Mouse (Mus musculus) erythroblast, adult 5-6 weeks (primary cell): ENCODE data around the gene Slc6a6. TPM values are rescaled to one million over a fixed set of nuclear protein-coding genes. Genes with fewer than 3 reads are reported as not detected.

ENCODE experiments used
- ATAC-seq: replicated peaks from 2 replicates; pipeline ENCODE4 v1.8.0; 2016; ENCODE audit warnings: moderate number of reproducible peaks, mild to moderate bottlenecking, moderate TSS enrichment, inconsistent platforms; ENCODE audit not compliant: poor library complexity, low FRiP score, severe bottlenecking
- total RNA-seq, 2 experiments: library from RNA; stranded (forward) in 1 of 2; stranded (reverse) in 1 of 2; fragments of 150-400 nt in 1 of 2; fragments of 200-764, 138-1000 nt in 1 of 2; gene quantifications; 2 replicates each; pipeline versions ENCODE4 v1.2.3 to v1.2.4; 2015 to 2017; ENCODE audit warnings: low replicate concordance in 2 of 2

Slc6a6 gene
- total RNA-seq, 2 experiments from 2014 or later, result 11.6 to 12.1 TPM

DNA sequence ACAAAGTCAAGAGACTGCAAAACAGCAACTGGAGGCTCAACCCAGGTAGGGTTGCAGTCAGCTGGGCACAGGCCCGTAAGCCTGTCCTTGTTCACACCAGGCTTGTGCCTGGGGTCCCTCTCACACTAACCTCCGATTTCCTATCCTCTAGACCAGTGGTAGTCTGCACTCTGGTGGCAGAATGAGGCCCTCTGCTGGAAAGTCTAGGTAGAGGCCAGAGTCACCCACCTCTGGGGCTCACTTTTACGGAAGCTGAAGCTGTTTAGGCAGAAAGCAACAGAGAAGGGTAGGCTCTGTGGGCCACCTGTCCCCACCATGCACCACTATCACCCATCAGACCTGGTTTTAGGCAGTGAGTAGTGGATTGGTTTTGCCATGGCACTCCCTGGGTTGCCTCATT lies 67.1 kb downstream of the Slc6a6 start:
- no peak for ATAC-seq

DNA sequence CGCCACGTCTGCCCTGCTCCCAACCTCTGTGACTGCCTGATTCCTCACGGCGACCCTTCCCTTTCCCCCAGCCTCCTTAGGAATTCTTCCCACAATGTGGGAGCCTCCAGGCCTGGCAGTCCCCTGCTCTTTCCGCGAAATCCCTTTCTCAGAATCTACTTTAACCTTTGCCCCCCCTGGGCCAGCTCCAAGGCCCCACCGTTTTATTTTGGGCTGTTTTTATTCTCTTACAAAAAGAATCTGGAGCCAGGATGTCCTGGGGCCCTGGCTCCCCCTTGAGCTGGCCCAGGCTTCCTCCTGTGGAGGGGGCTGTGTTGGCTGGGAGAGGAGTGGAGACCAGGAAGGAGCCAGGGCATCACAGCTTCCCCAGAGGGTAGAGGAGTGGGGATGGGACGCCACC lies 69.0 kb downstream of the Slc6a6 start:
- ATAC-seq, result no peak

DNA sequence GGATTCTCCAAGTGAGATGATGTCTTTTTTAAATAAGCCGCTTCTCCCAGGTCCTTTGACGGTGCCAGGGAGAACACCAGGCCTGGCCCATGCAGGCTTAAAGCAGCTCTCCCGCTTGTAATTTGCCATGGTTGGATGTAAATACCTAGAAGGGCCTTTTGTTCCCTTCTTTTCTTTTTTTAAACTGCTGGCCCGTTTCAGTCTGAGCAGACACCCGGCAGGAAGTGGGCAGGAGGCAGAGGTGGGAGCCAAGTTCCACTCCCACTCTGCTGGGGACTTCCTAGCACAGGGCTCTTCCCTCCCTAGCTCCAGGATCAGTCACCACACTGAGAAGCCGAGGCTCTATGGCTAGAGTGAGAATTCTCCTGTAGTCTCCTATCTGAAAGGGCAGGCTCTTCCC lies 70.2 kb downstream of the Slc6a6 start:
- no peak for ATAC-seq

DNA sequence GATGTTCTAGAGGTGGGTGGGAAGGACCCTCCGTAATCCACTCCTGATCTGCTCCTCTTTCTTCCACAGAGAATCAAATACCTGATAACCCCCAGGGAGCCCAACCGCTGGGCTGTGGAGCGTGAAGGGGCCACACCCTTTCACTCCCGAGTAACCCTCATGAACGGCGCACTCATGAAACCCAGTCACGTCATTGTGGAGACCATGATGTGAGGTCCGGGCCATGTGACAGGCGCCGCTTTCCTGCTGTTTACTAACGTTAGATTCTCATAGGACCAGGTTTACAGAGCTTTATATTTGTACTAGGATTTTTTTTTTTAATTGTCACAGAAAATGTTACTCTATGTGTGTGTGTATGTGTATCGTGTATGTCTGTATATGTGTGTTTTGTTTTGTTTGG lies 71.0 kb downstream of the Slc6a6 start:
- ATAC-seq, result no peak

DNA sequence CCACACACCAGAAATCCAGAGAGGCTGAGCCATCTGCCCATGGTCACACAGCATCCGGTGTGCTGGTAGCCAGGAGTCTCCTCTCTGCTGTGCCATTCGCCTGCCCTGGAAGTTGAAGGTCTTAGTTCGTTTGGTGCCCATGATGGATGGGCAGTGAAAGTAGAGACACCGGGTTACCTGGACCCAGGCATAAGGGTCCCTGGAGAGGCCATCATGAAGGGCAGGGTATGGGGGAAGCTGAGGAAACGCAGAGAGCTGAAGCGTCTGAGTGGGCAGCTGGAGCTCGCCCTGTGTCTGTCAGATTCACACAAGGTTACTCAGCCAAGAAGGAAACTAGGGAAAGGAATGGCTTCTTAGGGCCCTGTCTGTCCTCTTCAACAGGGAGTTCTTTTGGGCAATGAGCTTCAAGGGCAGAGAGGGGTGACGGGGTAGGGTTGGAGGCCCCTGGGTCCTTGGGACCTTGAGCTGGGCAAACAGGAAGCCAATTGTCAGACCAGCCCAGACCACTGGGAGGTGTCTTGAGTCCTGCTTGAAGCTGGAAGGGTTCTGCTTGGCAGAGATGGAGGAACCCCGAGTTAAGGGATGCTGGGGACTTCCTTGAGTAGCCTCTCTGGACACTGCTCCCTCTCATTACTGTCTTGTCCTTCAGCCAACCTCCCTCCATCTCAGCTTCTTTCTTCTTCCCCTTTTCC lies 78.3 kb downstream of the Slc6a6 start:
- ATAC-seq, result no peak

DNA sequence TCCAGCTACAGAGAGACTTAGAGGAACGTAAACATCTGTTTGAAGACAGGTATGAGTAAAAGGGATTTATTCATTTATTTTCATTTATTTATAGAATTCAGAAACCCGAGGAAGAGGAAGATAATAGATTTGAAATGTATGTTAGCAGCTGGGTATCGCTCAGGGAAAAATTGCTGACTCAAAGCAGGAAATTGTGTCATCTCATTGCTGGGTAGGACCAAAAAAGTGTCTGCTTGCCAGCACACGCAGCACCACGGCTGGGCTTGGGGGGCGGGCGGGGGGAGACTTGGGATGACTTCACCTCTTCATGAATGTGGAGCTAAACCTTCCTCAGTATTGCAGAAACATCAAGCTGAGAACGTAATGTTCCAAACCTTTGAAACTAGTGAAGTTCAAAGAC lies 83.7 kb downstream of the Slc6a6 start:
- no peak for ATAC-seq

DNA sequence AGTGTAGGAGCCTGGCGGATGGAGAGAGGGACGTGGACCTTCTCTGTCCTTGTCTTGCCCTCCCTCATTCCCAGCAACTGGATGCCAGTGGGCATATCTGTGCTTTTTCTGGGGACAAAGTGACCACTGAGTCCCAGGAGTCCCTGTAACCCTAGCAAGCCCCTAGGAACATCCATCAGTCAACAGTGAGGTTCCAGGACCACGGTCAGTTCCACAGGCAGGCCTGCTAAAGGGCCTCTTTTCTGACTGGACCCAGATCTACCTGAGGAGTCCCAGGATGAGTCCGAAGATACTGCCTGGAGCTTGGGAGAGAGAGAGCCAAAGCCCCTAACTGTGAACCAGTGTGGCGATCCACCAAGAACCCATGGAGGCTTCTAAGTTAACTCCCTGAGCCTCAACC lies 90.1 kb downstream of the Slc6a6 start:
- ATAC-seq, result no peak

DNA sequence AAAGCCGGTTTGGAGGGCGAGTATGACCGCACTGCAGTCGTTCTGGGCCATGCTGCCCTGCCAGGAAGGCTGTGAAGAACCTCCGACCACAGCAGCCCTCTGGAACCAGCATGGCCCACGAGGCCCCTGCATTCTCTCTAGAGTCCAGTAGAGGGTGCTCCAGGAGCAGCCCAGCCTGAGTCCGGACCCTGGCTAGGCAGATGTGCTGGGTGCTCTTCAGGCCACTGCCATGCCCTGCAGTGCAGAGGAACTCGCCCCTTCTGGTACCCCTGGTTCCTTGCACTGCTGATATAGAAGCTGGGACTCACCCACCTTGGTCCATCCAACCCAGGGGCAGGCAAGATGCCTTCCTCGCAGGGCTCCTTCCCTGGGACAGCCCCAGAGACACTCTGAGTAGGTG lies 92.7 kb downstream of the Slc6a6 start:
- ATAC-seq, result peak; percentile 57; the same call in 1 of the 2 replicates

DNA sequence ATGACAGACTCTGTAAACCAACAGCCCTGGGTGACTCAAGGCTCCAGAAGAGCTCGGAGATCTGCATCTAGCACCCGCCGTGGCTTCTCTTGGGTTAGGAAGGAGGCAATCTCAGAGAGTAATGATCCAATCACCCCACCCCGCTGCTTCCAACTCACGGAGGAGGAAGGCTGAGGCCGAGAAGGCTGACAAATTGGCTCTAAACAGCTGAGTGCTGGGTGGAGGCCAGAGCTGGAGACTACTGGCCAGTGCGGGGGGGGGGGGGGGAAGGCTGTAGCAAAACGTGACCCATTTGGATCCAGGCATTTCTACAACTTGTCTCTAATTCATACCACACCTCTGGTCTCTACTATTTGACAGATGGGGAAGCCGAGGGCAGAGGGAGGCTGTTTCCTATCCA lies 95.4 kb downstream of the Slc6a6 start:
- no peak for ATAC-seq

DNA sequence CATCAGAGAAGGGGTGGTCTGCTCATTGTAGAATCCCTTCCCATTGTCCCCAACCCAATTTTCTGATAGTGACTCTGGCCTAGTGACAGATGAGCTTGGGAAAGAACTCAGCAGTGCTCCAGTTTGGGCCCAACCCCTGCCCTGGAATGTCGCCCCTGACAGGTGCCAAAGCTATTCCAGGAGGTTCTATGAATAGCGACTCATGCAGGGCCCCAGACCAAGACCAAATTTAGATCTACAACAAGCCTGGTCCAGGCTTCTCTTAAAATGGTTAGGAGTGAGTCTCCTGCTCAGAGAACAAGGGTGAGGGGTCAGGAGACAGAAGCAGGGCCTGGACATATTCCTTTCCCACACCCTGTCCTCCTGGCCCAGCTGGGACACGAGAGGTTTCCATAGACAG lies 101.2 kb downstream of the Slc6a6 start:
- ATAC-seq, result no peak

DNA sequence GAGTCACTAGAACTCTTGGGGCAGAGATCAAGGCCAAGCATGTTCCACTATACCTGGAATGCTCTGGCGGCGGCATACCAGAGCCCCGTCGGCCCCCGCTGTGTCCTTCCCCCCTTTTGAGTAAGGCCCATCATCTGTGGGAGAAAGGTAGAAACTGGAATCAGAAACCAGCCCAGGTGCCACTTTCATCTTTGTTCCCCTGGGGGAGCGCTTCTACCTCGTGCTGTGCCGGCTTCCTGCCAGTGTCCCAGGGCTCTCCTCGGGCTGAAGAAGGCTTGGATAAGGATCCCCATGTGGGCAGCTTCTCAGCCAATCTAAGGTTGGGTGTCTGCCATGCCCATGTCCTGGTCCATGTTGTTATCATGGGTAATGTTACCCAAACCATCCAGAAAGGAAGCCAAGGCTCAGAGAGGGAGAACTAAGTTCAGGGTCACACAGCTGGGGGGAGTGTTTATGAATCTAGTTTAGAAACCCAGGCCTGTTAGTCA lies 104.5 kb downstream of the Slc6a6 start:
- ATAC-seq, result no peak

DNA sequence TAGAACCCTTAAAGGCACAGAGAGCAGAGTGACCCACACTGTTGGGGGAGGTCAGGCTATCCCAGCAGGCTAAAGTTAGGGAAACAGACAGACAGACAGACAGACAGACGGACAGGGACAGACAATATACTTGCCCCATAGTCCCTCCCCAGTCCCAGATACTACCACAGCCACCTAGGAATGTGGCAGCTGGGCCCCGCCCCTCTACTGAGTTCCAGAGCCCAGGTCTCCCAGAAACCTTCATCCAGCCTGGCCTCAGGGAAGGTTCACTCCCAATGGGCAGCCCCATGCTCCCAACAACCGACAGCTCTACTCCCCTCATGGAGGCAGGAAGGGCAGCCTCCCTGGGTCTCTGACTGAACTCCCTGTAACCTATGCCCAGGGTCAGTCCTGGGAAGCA lies 111.8 kb downstream of the Slc6a6 start:
- no peak for ATAC-seq

DNA sequence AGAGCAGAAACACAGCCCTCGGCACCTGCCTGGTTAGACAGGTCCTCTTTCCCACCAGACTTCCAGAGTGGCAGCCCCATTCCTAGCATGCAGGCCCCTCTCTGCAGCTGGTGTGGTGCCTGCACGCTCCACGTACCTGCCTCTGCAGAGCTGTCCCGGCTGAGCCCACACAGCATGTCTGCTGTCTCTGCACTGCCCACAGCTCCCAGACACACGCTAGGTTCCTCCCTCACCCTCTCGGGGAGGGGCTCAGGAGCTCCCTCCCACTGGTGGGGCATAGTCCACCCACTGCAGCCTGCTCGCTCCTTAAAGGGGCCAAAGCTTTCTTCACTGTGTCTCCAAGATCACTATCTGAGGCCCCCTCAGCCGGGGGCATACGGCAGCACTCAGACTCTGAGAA lies 112.2 kb downstream of the Slc6a6 start:
- no peak for ATAC-seq

DNA sequence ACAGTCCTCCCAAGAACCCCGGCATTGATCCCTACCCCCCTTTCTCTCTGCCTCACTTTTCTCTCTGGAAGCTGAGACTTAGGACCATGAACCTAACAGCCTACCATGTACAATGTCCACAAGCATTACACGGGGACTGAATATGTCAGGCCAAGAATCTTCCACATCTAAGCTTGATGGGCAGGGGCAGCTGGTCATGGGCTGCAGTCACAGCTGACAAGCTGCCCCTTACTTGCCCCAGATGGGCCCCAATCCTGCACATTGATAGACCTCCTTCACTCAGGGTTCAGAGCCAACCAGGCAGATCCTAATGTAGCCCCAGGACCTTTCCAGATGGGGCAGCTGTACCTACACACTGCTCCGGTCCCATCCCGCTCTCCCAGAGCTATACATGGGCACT lies 112.9 kb downstream of the Slc6a6 start:
- no peak for ATAC-seq

DNA sequence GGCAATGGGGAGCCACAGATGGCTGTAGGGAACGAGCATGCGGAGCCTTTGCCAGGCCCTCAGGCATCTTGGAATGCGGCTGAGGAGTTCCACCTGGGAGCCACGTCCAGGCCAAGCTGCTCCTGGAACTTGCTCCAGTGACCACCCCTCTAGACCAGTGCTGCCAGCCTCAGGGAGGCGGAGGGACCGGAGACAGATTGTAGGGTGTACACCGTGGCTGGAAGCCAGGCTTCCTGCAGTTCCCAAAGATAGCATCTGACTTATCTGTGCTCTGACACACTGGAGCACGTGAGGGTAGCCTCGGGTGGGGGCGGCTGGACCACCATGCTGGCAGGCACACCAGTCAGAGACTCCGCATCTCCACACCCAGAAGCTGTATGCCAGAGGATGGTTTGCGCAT lies 114.6 kb downstream of the Slc6a6 start:
- no peak for ATAC-seq

DNA sequence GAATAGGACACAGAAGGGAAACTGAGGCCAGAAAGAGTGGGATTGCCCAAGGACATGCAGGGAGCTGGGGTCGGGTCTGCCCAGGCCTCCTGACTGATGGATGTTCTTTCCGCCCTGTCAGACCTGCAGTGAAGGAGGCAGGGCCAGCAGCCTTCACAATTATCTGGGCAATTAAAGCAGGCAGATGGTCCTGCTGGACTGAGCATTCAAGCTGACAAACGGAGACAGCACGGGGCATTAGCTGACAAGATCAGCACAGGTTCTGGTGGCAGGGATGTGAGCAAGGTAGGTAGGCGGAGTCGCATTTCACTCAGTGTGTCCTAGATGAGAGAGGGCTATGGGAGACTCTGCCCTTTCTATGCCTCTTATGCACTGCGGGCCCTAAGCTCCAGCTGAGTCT lies 120.3 kb downstream of the Slc6a6 start:
- ATAC-seq, result no peak

DNA sequence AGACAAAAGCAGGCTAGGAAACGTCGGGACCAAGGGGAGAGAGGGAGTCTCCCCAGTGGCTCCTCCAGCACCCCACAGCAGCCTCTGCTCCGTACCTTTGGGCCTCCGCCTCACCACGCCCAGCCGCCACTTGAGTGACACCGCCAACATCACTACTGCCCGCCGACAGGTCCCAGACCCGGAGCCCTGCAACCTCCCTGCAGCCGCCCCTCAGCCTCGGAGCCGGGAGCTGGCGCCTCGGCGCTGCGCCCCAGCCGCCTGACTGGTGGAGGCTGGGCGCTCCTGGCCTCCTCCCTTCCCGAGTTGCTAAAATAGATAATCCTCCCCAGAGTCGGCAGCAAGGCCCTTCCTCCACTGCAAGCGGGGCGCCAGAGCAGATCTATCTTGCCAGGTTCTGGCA lies 123.3 kb downstream of the Slc6a6 start:
- ATAC-seq, result no peak

DNA sequence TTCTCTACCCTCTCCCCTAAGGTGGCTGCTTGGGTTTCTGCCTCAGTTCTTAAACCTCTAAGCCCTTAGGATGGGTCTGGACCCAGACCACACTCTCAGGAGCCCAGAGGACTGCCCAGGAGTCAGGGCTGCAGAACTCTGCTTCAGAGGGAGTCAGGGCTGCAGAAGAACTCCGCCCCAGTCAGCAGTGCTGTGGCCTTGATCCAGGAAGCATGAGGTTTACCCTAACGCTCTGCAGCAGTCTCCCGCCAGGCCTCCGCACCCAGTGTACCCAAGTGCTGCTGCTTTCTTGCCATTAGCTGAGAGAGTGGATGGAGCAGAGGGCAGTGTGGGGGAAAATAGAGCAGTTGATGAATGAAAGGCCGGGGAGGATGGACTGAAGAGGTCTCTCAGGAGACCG lies 124.2 kb downstream of the Slc6a6 start:
- ATAC-seq, result no peak
